Mouse (Mus musculus): Measurements from ENCODE around the gene Cdt1. TPM values are rescaled to one million over a fixed set of nuclear protein-coding genes. Genes with fewer than 3 reads are reported as not detected.

The Cdt1 gene
- polyA plus RNA-seq, 1 experiment from 2014 or later, result 38.9 TPM

DNA sequence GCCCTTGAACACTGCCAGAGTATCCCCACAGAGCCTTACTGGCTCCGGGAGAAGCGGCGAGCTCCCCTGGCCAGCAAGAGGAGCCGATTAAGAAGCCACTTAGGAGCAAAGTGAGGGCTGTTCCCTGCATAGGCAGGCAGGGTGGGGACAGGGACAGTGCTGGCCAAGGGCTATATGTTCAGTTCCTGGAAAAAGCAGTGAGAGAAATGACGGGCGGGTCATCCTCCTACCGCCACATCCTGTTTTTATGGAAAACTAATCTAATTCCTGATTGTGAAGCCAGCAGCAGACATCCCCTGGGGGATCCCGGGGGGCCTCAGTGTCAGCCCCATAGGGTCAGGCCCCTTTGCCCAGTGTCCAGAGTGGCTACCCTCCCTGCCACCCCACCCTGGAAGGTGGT lies 36.5 kb upstream of the Cdt1 start:
- Histone ChIP-seq H3K4me3 (no peak overlapping the region), H3K27me3 (replicated peaks) (no peaks in the 10 kb centered on the region), H3K4me1 (replicated peaks) (peaks cover 62% of the 10 kb centered on the region), H3K4me2 (no peak overlapping the region), H3K36me3 (peaks cover 13% of the 10 kb centered on the region), H3K9me3 (replicated peaks) (no peaks in the 10 kb centered on the region), H3K9ac (peak overlapping the region; percentile 30), H3K27ac (ENCODE audit: poor library complexity, severe bottlenecking) (peak overlapping the region; percentile 75)
- 61% methylated on average over 8 of the region's 8 CpGs for WGBS
- peak; percentile 51; the same call in 1 of the 2 replicates for ATAC-seq (ENCODE audit: insufficient number of reproducible peaks, low FRiP score)

DNA sequence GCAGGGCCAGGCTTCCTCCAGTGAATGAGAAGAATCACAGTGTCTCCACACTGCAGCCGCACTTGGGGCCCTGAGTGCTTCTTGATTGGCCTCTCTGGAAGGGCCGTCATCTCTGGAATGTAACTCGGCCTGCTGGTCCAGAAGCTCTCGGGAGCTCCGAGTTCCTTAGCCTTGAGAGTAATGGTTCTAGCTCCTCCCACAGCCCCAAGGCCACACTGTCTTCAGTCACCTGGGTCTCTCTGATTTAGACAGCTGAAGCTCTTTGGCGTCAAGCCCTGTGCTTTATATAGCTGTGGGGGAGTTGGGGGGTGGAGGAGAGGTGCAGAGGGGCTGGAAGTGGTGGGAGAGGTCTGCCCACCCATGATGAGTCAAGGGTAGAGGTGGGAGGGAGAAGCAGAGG lies 30.8 kb upstream of the Cdt1 start:
- peak overlapping the region; percentile 35; the same call in 1 of the 2 replicates for H3K9ac ChIP-seq
- no peaks in the 10 kb centered on the region for H3K27me3 ChIP-seq (replicated peaks)
- H3K27ac ChIP-seq (ENCODE audit: poor library complexity, severe bottlenecking), result peak overlapping the region; percentile 72
- H3K4me1 ChIP-seq (replicated peaks), result peaks cover 70% of the 10 kb centered on the region
- H3K4me2 ChIP-seq, result peak overlapping the region; percentile 32
- WGBS, result 5% methylated on average over 6 of the region's 6 CpGs
- peak; percentile 61 for ATAC-seq (ENCODE audit: insufficient number of reproducible peaks, low FRiP score)
- H3K36me3 ChIP-seq, result peaks cover 12% of the 10 kb centered on the region
- no peak overlapping the region for H3K4me3 ChIP-seq
- no peaks in the 10 kb centered on the region for H3K9me3 ChIP-seq (replicated peaks)

GRCm38 (mm10) chr8:122537812-122538211 lies 30.0 kb upstream of the Cdt1 start:
- peak overlapping the region; percentile 32 for H3K4me2 ChIP-seq
- H3K27ac ChIP-seq (ENCODE audit: poor library complexity, severe bottlenecking), result peak overlapping the region; percentile 72
- no peaks in the 10 kb centered on the region for H3K9me3 ChIP-seq (replicated peaks)
- WGBS, result 40% methylated on average over 2 of the region's 2 CpGs
- no peaks in the 10 kb centered on the region for H3K27me3 ChIP-seq (replicated peaks)
- H3K4me1 ChIP-seq (replicated peaks), result peaks cover 68% of the 10 kb centered on the region
- peaks cover 15% of the 10 kb centered on the region for H3K36me3 ChIP-seq
- H3K9ac ChIP-seq, result no peak overlapping the region
- no peak overlapping the region for H3K4me3 ChIP-seq
- peak; percentile 52; the same call in 1 of the 2 replicates for ATAC-seq (ENCODE audit: insufficient number of reproducible peaks, low FRiP score)

DNA sequence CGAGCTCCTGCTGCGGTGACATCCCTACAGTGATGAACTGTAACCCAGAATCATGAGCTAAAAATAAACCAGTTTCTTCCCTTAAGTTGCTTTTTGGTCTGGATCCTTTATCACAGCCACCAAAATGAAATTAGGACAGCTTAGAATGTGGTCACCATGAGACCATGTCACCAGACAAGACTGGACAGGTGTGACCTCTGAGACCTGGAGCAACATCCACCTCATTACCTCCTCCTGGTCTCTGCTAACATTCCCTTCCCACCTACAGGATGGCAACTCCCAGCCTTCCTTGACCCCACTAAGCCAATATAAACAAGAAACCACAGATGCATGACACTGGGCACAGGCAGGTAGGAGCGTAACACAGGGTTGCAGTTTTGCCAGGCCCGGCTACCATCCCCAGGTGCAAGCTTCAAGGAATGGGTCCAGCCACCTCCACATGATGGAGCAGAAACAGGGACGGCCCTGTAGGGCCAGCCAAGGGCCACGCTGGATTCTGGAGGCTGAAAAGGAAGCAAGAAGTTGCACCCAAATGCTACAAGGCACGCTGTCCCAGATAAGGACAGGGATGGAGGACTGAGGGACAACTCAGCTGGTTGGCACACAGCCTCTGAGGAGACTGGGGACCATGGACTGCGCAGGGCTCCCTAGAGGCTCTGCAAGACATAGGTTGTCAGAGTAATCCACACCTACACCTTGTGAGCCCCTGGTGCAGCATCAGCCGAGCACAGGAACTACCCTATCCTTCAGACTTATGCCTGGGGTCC lies 29.3 kb upstream of the Cdt1 start:
- Histone ChIP-seq H3K9ac (no peak overlapping the region), H3K27ac (ENCODE audit: poor library complexity, severe bottlenecking) (0 out of 2 replicates have a peak overlapping the region, but pooled peaks have one; percentile 2), H3K36me3 (peaks cover 18% of the 10 kb centered on the region), H3K4me3 (no peak overlapping the region), H3K4me1 (replicated peaks) (peaks cover 61% of the 10 kb centered on the region), H3K27me3 (replicated peaks) (no peaks in the 10 kb centered on the region), H3K4me2 (no peak overlapping the region), H3K9me3 (replicated peaks) (no peaks in the 10 kb centered on the region)
- ATAC-seq (ENCODE audit: insufficient number of reproducible peaks, low FRiP score), result no peak
- 83% methylated on average over 9 of the region's 9 CpGs for WGBS

DNA sequence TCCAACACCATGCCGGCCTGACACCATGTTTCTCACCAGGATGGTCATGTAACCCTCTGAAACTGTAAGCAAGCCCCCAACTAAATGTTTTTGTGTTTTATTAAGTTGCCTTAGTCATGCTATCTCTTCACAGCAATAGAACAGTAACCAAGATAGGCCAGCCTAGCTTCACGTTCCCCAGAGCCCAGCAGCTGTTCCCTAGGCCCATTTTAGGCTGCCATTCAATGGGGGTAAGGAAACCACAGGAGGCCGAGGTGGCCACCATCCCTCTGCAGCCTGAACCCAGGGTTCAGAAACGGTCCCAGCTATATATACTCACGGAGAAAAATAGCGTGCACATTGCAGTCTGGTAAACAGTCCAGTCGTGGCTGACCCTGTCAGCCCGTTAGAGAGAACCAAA lies 23.7 kb upstream of the Cdt1 start:
- 87% methylated on average over 8 of the region's 8 CpGs for WGBS
- 0 out of 2 replicates have a peak, but pooled peaks cover 12% of the 10 kb centered on the region for H3K36me3 ChIP-seq
- no peak overlapping the region for H3K27ac ChIP-seq (ENCODE audit: poor library complexity, severe bottlenecking)
- no peaks in the 10 kb centered on the region for H3K9me3 ChIP-seq (replicated peaks)
- no peaks in the 10 kb centered on the region for H3K27me3 ChIP-seq (replicated peaks)
- no peak overlapping the region for H3K4me3 ChIP-seq
- no peak overlapping the region for H3K4me2 ChIP-seq
- ATAC-seq (ENCODE audit: insufficient number of reproducible peaks, low FRiP score), result no peak
- H3K9ac ChIP-seq, result no peak overlapping the region
- peaks cover 65% of the 10 kb centered on the region for H3K4me1 ChIP-seq (replicated peaks)

GRCm38 (mm10) chr8:122546066-122546755 lies 21.6 kb upstream of the Cdt1 start:
- Histone ChIP-seq H3K9ac (peak overlapping the region; percentile 46), H3K4me1 (replicated peaks) (peaks cover 68% of the 10 kb centered on the region), H3K9me3 (replicated peaks) (no peaks in the 10 kb centered on the region), H3K4me2 (peak overlapping the region; percentile 75), H3K27me3 (replicated peaks) (no peaks in the 10 kb centered on the region), H3K27ac (ENCODE audit: poor library complexity, severe bottlenecking) (peak overlapping the region; percentile 82), H3K36me3 (0 out of 2 replicates have a peak, but pooled peaks cover 12% of the 10 kb centered on the region), H3K4me3 (peak overlapping the region; percentile 70; the same call in 1 of the 2 replicates)
- 45% methylated on average over 6 of the region's 7 CpGs for WGBS
- ATAC-seq (ENCODE audit: insufficient number of reproducible peaks, low FRiP score), result peak; percentile 78

- Histone ChIP-seq H3K27me3 (replicated peaks) (no peaks in the 10 kb centered on the region), H3K4me3 (peak overlapping the region; percentile 70), H3K9me3 (replicated peaks) (no peaks in the 10 kb centered on the region), H3K36me3 (0 out of 2 replicates have a peak, but pooled peaks cover 12% of the 10 kb centered on the region), H3K9ac (peak overlapping the region; percentile 46), H3K4me2 (peak overlapping the region; percentile 75), H3K4me1 (replicated peaks) (peaks cover 61% of the 10 kb centered on the region), H3K27ac (ENCODE audit: poor library complexity, severe bottlenecking) (peak overlapping the region; percentile 82)
- ATAC-seq (ENCODE audit: insufficient number of reproducible peaks, low FRiP score), result no peak
- WGBS, result 41% methylated on average over 24 of the region's 24 CpGs
These were observed 20.9 kb upstream of the Cdt1 start for GRCm38 (mm10) chr8:122546811-122547453.

DNA sequence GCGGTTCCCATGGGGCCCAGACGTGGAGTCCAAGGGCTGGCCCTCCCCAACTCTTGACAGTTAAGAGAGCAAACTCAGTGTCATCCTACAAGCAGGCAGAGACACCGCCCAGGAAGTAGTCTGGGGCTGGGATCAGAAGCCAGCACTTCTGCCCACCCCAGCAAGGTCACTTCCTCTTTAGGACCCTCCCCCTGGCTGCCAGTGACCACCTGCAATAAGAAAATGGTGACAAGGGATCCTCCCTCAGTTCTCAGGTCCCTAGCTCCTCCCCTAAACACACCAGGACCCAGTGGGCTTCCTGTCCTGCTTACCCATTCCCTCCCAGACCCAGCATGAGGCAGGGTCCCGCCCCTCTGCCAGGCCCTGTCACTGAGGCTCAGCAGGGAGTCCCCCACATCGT lies 20.0 kb upstream of the Cdt1 start:
- ATAC-seq (ENCODE audit: insufficient number of reproducible peaks, low FRiP score), result peak; percentile 70

GRCm38 (mm10) chr8:122548331-122548730 lies 19.5 kb upstream of the Cdt1 start:
- H3K4me2 ChIP-seq, result peak overlapping the region; percentile 75
- no peak for ATAC-seq (ENCODE audit: insufficient number of reproducible peaks, low FRiP score)
- H3K4me3 ChIP-seq, result peak overlapping the region; percentile 70
- H3K27ac ChIP-seq (ENCODE audit: poor library complexity, severe bottlenecking), result peak overlapping the region; percentile 82
- H3K4me1 ChIP-seq (replicated peaks), result peaks cover 54% of the 10 kb centered on the region
- no peaks in the 10 kb centered on the region for H3K9me3 ChIP-seq (replicated peaks)
- H3K27me3 ChIP-seq (replicated peaks), result no peaks in the 10 kb centered on the region
- 63% methylated on average over 13 of the region's 13 CpGs for WGBS
- H3K36me3 ChIP-seq, result 0 out of 2 replicates have a peak, but pooled peaks cover 6% of the 10 kb centered on the region
- peak overlapping the region; percentile 12; the same call in 1 of the 2 replicates for H3K9ac ChIP-seq

More for the DNA sequence above, 20.0 kb upstream of the Cdt1 start:
- Histone ChIP-seq H3K9ac (peak overlapping the region; percentile 12; the same call in 1 of the 2 replicates), H3K9me3 (replicated peaks) (no peaks in the 10 kb centered on the region), H3K27ac (ENCODE audit: poor library complexity, severe bottlenecking) (peak overlapping the region; percentile 82), H3K36me3 (0 out of 2 replicates have a peak, but pooled peaks cover 10% of the 10 kb centered on the region), H3K4me2 (peak overlapping the region; percentile 75), H3K4me3 (peak overlapping the region; percentile 70), H3K4me1 (replicated peaks) (peaks cover 54% of the 10 kb centered on the region), H3K27me3 (replicated peaks) (no peaks in the 10 kb centered on the region)
- WGBS, result 32% methylated on average over 5 of the region's 5 CpGs

DNA sequence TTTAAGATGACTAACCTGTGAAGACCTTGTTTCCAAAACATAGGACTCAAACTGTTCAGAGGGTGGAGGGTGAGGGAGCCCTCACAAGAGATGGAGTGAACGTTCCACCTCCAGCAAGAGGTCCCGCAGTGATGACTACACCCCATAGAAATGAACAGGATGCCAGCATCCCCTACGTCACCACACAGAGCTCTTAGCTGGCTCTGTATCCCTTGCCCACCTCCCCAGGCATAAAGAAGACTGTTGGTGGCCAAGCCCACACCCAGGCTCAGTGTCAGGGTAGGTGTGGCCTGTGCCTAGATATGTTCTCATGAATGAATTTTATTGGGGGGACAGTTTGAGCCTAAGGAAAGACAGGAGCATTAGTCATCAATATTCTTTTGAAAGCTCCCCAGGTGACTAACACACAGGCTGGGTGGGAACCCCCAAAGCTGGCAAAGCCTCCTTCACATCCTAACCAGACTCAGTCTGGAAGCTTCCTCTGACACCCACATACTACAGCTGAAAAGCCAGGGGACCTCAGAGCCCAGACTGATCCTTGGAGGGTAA lies 18.9 kb upstream of the Cdt1 start:
- ATAC-seq (ENCODE audit: insufficient number of reproducible peaks, low FRiP score), result no peak
- Histone ChIP-seq H3K9me3 (replicated peaks) (no peaks in the 10 kb centered on the region), H3K4me1 (replicated peaks) (peaks cover 54% of the 10 kb centered on the region), H3K27ac (ENCODE audit: poor library complexity, severe bottlenecking) (peak overlapping the region; percentile 82; the same call in 1 of the 2 replicates), H3K27me3 (replicated peaks) (no peaks in the 10 kb centered on the region), H3K4me2 (peak overlapping the region; percentile 75), H3K9ac (0 out of 2 replicates have a peak overlapping the region, but pooled peaks have one; percentile 47), H3K4me3 (peak overlapping the region; percentile 70), H3K36me3 (no peaks in the 10 kb centered on the region)
- WGBS, result 64% methylated on average over 3 of the region's 3 CpGs

All from heart, embryonic 12.5 days (tissue).